Mouse (Mus musculus) G1E (cell line): ENCODE measurements at regions not wholly inside any gene's neighbourhood (a gene's known extent, or its start where the extent isn't known, plus 50 kb on each side); places are given as distances from the start of the nearest gene placed in this dataset.

ENCODE experiments used
- CTCF ChIP-seq: IDR thresholded peaks from 2 replicates; pipeline ENCODE4 v1.5.1; 2012; ENCODE audit warnings: low read depth, low read length, inconsistent platforms, mixed read lengths
- GATA1 ChIP-seq: IDR thresholded peaks from 2 replicates; pipeline ENCODE4 v1.6.1; 2012; ENCODE audit warnings: borderline replicate concordance, low read length, inconsistent platforms, mixed read lengths
- GATA2 ChIP-seq: IDR thresholded peaks from 2 replicates; pipeline ENCODE4 v1.6.1; 2012; ENCODE audit warnings: low read depth, low read length, inconsistent platforms, borderline replicate concordance
- POLR2AphosphoS5 ChIP-seq: IDR thresholded peaks from 2 replicates; pipeline ENCODE4 v1.6.1; 2012; ENCODE audit warnings: low read depth, low read length, inconsistent platforms; ENCODE audit not compliant: insufficient replicate concordance
- TAL1 ChIP-seq: conservative IDR thresholded peaks from 2 replicates; pipeline ENCODE4 v1.6.1; 2012; ENCODE audit warnings: low read depth, low read length, inconsistent platforms, mixed read lengths

DNA sequence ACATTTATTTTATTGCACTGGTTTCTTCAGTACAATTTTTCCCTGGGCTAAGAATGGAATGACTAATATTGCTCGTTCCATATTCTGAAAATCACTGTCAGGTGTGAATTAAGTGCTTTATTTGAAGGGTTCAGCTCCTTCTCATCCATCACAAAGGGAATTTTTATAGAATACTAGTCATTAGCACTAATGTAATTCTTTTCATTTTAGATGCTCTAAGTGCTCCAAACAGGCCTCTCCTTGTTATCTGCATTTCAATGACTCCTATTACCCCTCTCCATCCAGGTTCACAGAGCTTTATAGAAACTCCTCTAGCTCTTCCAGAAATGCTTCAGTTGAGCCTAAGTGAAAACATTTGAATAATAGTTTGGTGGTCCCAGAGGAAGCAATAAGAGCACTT is 431.5 kb upstream of the Sel1l start:
- no peak for TF ChIP-seq CTCF
- TF ChIP-seq GATA1, result no peak
- no peak for TF ChIP-seq TAL1
- TF ChIP-seq GATA2, result no peak
- no peak for TF ChIP-seq POLR2AphosphoS5
